Mouse (Mus musculus) liver (tissue): ENCODE results near the gene M6pr.
A peak's percentile ranks its signal among the peaks of the same experiment; 100 is the strongest.
"Not testable (repeated sequence)": the region's sequence is repeated elsewhere in the genome, so short reads cannot be mapped to it uniquely, and the experiment has no call there.

ENCODE experiments used
- DNase-seq: peaks from one replicate; pipeline ENCODE4 v3.0.0-alpha.2; 2020; ENCODE audit warnings: mixed read lengths

M6pr gene

GRCm38 (mm10) chr6:122344386-122345116, 36.0 kb downstream of the M6pr start:
- no peak for DNase-seq

- DNase-seq, result no peak
Measured at GRCm38 (mm10) chr6:122345731-122346130, 37.2 kb downstream of the M6pr start.

GRCm38 (mm10) chr6:122346399-122346798, 37.9 kb downstream of the M6pr start:
- DNase-seq, result no peak

- not testable (repeated sequence) for DNase-seq
Measured at GRCm38 (mm10) chr6:122347326-122347725, 38.8 kb downstream of the M6pr start.

- peak; percentile 5 for DNase-seq
Measured at GRCm38 (mm10) chr6:122355909-122356308, 47.4 kb downstream of the M6pr start.

- DNase-seq, result no peak
Measured at GRCm38 (mm10) chr6:122357089-122357488, 48.6 kb downstream of the M6pr start.

- DNase-seq, result no peak
Measured at GRCm38 (mm10) chr6:122365706-122366105, 57.2 kb downstream of the M6pr start.

- no peak for DNase-seq
Measured at GRCm38 (mm10) chr6:122366287-122366686, 57.8 kb downstream of the M6pr start.

- no peak for DNase-seq
Measured at GRCm38 (mm10) chr6:122366976-122367375, 58.5 kb downstream of the M6pr start.
